Mouse (Mus musculus): ENCODE results near the gene Abi3. TPM values are rescaled to one million over a fixed set of nuclear protein-coding genes. Genes with fewer than 3 reads are reported as not detected.

Gene Abi3
- polyA plus RNA-seq, 1 experiment from 2014 or later = 7.2 TPM

DNA sequence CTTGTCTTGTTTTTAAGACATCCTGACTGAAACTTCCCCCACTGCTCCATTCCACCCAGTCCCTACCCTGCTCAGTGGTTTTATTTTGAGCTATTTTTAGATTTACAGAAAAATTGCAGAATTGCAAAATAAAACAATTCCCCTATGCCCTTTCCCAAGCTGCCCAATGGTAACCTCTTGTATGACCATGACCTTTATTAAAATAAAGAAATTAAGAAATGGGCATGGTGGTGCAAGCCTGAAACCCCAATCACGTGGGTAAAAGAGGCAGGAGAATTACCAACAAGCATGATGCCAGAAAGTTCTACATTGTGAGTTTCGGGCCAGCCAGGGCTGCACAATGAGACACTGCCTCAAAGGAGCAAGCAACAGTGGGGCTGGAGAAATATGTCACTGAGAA lies 8.6 kb upstream of the Abi3 start:
- H3K4me2 ChIP-seq = no peak overlapping the region
- TF ChIP-seq CTCF (IDR thresholded peaks at IDR 0.05; ENCODE audit: low read depth) = no peak
- H3K36me3 ChIP-seq (ENCODE audit: insufficient read depth) = no peaks in the 10 kb centered on the region
- no peak overlapping the region for H3K9ac ChIP-seq
- H3K4me3 ChIP-seq (ENCODE audit: low read depth, low read length) = no peak overlapping the region
- H3K27ac ChIP-seq (ENCODE audit: low read depth) = no peak overlapping the region
- H3K4me1 ChIP-seq (ENCODE audit: insufficient read depth) = no peaks in the 10 kb centered on the region
- WGBS = 68% methylated on average over 2 of the region's 2 CpGs
- no peaks in the 10 kb centered on the region for H3K27me3 ChIP-seq (ENCODE audit: insufficient read depth, low read length)
- DNase-seq (no peak), ATAC-seq (ENCODE audit: insufficient read depth) (no peak)
- H3K9me3 ChIP-seq (ENCODE audit: low read depth, low read length) = no peaks in the 10 kb centered on the region

- Histone ChIP-seq H3K27me3 (ENCODE audit: insufficient read depth, low read length) (no peaks in the 10 kb centered on the region), H3K36me3 (ENCODE audit: insufficient read depth) (no peaks in the 10 kb centered on the region), H3K27ac (ENCODE audit: low read depth) (no peak overlapping the region), H3K9me3 (ENCODE audit: low read depth, low read length) (no peaks in the 10 kb centered on the region), H3K4me1 (ENCODE audit: insufficient read depth) (no peaks in the 10 kb centered on the region), H3K4me2 (no peak overlapping the region), H3K9ac (no peak overlapping the region), H3K4me3 (ENCODE audit: low read depth, low read length) (no peak overlapping the region)
- TF ChIP-seq CTCF (IDR thresholded peaks at IDR 0.05; ENCODE audit: low read depth) = no peak
- DNase-seq (no peak), ATAC-seq (ENCODE audit: insufficient read depth) (no peak)
- 58% methylated on average over 4 of the region's 4 CpGs for whole genome bisulfite sequencing
These were observed 2.7 kb upstream of the Abi3 start for GRCm38 (mm10) chr11:95844935-95845334.

DNA sequence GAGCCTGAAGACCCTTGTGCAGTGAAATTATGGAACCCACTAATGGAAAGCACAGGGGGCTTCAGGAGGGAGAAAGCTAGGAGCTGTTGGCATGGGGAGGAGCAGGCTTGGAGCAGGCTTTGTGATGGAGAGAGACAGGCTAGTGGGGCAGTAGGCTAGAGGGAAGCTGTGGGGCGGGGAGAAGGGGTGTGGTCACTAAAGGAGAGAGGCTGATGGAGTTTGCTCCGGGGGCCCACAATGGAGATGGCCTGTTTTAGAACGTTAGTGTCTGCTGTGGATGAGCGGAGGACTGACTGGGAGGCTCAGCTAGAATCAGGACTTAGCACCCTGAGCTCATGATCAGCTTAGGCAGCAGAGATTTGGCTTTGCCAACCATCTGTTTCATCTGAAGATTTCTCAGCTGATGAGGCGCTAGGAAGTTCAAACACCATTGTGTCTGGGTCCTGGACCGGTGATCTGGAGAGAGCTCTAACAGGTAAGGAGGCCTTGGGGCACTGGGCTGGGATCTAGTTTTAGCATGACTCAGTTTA lies 1.2 kb upstream of the Abi3 start:
- H3K36me3 ChIP-seq (ENCODE audit: insufficient read depth) = no peaks in the 10 kb centered on the region
- no peak overlapping the region for H3K4me3 ChIP-seq (ENCODE audit: low read depth, low read length)
- no peaks in the 10 kb centered on the region for H3K4me1 ChIP-seq (ENCODE audit: insufficient read depth)
- H3K9me3 ChIP-seq (ENCODE audit: low read depth, low read length) = no peaks in the 10 kb centered on the region
- H3K4me2 ChIP-seq = peak overlapping the region; percentile 50; the same call in 1 of the 2 replicates
- 50% methylated on average over 6 of the region's 6 CpGs for WGBS
- TF ChIP-seq CTCF (IDR thresholded peaks at IDR 0.05; ENCODE audit: low read depth) = no peak
- no peak overlapping the region for H3K27ac ChIP-seq (ENCODE audit: low read depth)
- no peaks in the 10 kb centered on the region for H3K27me3 ChIP-seq (ENCODE audit: insufficient read depth, low read length)
- DNase-seq (no peak), ATAC-seq (ENCODE audit: insufficient read depth) (no peak)
- no peak overlapping the region for H3K9ac ChIP-seq

GRCm38 (mm10) chr11:95842953-95843352 lies 677 bp upstream of the Abi3 start:
- Histone ChIP-seq H3K9me3 (ENCODE audit: low read depth, low read length) (no peaks in the 10 kb centered on the region), H3K9ac (no peak overlapping the region), H3K27ac (ENCODE audit: low read depth) (peak overlapping the region; percentile 43; the same call in 1 of the 2 replicates), H3K4me1 (ENCODE audit: insufficient read depth) (no peaks in the 10 kb centered on the region), H3K4me3 (ENCODE audit: low read depth, low read length) (no peak overlapping the region), H3K4me2 (peak overlapping the region; percentile 50), H3K27me3 (ENCODE audit: insufficient read depth, low read length) (no peaks in the 10 kb centered on the region), H3K36me3 (ENCODE audit: insufficient read depth) (no peaks in the 10 kb centered on the region)
- no peak for ATAC-seq (ENCODE audit: insufficient read depth)
- WGBS = 69% methylated on average over 5 of the region's 5 CpGs
- DNase-seq = no peak
- no peak for TF ChIP-seq CTCF (IDR thresholded peaks at IDR 0.05; ENCODE audit: low read depth)

DNA sequence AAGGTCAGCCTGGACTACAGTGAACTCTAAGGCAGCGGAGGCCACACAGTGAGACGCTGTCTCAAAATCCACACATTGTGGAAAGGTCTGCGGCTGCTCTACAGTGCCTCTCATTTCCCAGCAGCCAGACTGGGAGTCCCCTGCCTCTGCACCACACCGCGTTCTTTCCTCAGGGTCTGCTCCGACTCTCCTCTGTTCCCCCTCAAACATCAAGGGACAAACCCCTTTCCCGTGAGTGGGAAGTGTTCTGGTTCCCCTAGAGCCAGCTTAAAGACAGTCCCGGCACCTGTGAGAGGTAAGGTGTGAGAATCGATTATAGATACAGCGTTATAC lies 812 bp downstream of the Abi3 start:
- ATAC-seq (ENCODE audit: insufficient read depth) = no peak
- peak overlapping the region; percentile 50 for H3K4me2 ChIP-seq
- H3K9me3 ChIP-seq (ENCODE audit: low read depth, low read length) = no peaks in the 10 kb centered on the region
- whole genome bisulfite sequencing = 49% methylated on average over 10 of the region's 10 CpGs
- no peaks in the 10 kb centered on the region for H3K36me3 ChIP-seq (ENCODE audit: insufficient read depth)
- H3K4me1 ChIP-seq (ENCODE audit: insufficient read depth) = peaks cover 12% of the 10 kb centered on the region
- H3K4me3 ChIP-seq (ENCODE audit: low read depth, low read length) = peak overlapping the region; percentile 34
- no peak for DNase-seq
- peak overlapping the region; percentile 60; the same call in 1 of the 2 replicates for H3K27ac ChIP-seq (ENCODE audit: low read depth)
- TF ChIP-seq CTCF (IDR thresholded peaks at IDR 0.05; ENCODE audit: low read depth) = no peak
- H3K27me3 ChIP-seq (ENCODE audit: insufficient read depth, low read length) = no peaks in the 10 kb centered on the region
- peak overlapping the region; percentile 30; the same call in 1 of the 2 replicates for H3K9ac ChIP-seq

- Histone ChIP-seq H3K4me2 (peak overlapping the region; percentile 50), H3K4me3 (ENCODE audit: low read depth, low read length) (peak overlapping the region; percentile 34), H3K4me1 (ENCODE audit: insufficient read depth) (peaks cover 15% of the 10 kb centered on the region), H3K27ac (ENCODE audit: low read depth) (no peak overlapping the region), H3K27me3 (ENCODE audit: insufficient read depth, low read length) (no peaks in the 10 kb centered on the region), H3K36me3 (ENCODE audit: insufficient read depth) (no peaks in the 10 kb centered on the region), H3K9me3 (ENCODE audit: low read depth, low read length) (no peaks in the 10 kb centered on the region), H3K9ac (no peak overlapping the region; the same call in 1 of the 2 replicates)
- TF ChIP-seq CTCF (IDR thresholded peaks at IDR 0.05; ENCODE audit: low read depth) = no peak
- WGBS = 69% methylated on average over 5 of the region's 5 CpGs
- no peak for ATAC-seq (ENCODE audit: insufficient read depth)
- no peak for DNase-seq
These were observed 1.4 kb downstream of the Abi3 start for GRCm38 (mm10) chr11:95840694-95841497.

- DNase-seq = no peak
- Histone ChIP-seq H3K27ac (ENCODE audit: low read depth) (no peak overlapping the region), H3K4me2 (no peak overlapping the region), H3K36me3 (ENCODE audit: insufficient read depth) (no peaks in the 10 kb centered on the region), H3K4me3 (ENCODE audit: low read depth, low read length) (no peak overlapping the region), H3K9ac (no peak overlapping the region), H3K9me3 (ENCODE audit: low read depth, low read length) (no peaks in the 10 kb centered on the region), H3K4me1 (ENCODE audit: insufficient read depth) (peaks cover 23% of the 10 kb centered on the region), H3K27me3 (ENCODE audit: insufficient read depth, low read length) (peaks cover 5% of the 10 kb centered on the region)
- TF ChIP-seq CTCF (IDR thresholded peaks at IDR 0.05; ENCODE audit: low read depth) = no peak
- no peak for ATAC-seq (ENCODE audit: insufficient read depth)
- WGBS = 74% methylated on average over 8 of the region's 8 CpGs
These were observed 3.0 kb downstream of the Abi3 start for GRCm38 (mm10) chr11:95838999-95839868.

All from lung, embryonic 14.5 days (tissue).